Mouse (Mus musculus): Measurements from ENCODE around the gene Myl4.

Myl4 gene

GRCm38 (mm10) chr11:104572091-104572490 lies 21.6 kb downstream of the Myl4 start:
- DNase-seq = no peak

- DNase-seq = no peak
These were observed 22.1 kb downstream of the Myl4 start for GRCm38 (mm10) chr11:104572566-104572965.

- DNase-seq = no peak
These were observed 26.5 kb downstream of the Myl4 start for GRCm38 (mm10) chr11:104576772-104577612.

- no peak for DNase-seq
These were observed 27.6 kb downstream of the Myl4 start for GRCm38 (mm10) chr11:104578074-104578473.

DNA sequence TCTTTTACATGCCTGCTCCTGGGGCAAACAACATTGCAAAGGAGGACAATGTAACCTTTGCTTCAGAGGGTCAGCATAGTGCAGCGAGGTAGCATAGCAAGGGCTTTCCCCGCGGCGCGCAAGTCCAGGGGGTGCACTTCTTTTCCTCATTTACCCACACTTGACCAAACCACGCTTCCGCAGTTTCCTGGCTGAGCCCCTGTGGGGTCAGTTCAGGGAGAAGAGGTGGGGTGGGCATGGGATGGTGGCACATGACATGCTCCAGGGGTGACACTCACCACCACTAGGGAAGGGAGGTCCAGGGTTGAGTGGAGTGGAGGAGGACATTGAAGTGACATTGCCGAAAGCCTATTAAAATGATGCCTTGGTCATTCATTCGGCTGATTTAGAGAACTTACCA lies 28.6 kb downstream of the Myl4 start:
- no peak for DNase-seq

GRCm38 (mm10) chr11:104579575-104579974 lies 29.1 kb downstream of the Myl4 start:
- DNase-seq = no peak

GRCm38 (mm10) chr11:104580091-104580490 lies 29.6 kb downstream of the Myl4 start:
- DNase-seq = no peak

- no peak for DNase-seq
These were observed 30.1 kb downstream of the Myl4 start for GRCm38 (mm10) chr11:104580606-104581005.

DNA sequence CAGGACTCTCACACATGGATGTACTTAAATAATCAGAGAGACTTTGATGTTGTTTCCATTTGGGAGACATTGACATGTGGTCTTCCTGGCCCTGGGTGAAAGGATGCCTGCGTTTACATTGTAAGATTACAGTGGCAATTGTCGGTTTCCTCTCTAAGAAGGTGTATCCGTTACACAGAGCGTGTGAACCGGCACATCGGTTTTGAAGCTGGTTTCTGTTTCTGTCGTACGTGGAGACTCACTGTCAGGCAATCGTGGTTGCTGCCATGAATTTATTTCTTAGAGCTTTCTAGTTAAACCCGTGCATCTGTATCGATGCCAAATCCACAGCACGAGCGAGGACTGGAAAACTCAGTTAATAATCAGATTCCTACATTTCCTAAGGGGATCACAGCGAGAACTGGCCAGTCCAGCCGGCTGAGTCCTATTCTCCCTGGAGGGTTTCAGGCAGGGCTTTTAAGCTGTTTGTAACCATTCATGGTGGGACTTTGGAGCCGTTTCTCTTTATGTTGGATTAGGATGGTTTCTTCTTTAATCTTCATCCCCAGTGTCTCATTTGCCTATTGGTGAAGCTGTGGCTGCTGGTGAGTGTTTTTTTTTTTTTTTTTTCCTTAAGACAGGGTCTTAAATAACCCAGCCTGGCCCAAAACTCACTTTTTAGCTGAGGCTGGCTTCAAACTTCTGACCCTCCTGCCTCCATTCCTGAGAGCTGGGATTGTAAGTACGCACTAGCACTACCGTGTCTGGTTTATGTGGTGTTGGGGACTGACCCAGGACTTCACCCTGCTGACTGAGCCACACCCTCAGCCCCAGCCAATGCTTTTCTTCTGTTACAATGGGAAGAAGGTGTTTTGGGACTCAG lies 31.2 kb downstream of the Myl4 start:
- no peak for DNase-seq

GRCm38 (mm10) chr11:104582308-104582606 lies 31.8 kb downstream of the Myl4 start:
- no peak for DNase-seq

- DNase-seq = no peak
These were observed 32.3 kb downstream of the Myl4 start for GRCm38 (mm10) chr11:104582630-104583364.

GRCm38 (mm10) chr11:104585495-104585894 lies 35.0 kb downstream of the Myl4 start:
- DNase-seq = no peak

DNA sequence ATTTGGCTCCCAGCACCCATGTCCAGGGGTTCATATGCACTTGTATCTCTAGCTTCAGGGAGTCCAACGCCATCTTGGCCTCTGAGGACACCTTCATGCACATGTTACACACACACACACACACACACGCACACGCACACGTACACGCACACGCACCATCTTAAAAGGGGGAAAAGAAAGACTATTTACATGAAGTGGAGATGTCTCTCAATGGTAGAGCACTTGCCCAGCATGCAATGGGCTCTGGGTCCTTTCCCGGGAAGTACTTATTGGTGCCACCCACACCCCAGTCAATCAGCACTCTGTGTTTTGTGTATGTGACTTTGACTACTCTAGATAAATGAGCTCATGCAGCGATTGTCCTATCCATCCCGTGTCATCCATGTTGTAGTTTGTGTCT lies 37.4 kb downstream of the Myl4 start:
- no peak for DNase-seq

DNA sequence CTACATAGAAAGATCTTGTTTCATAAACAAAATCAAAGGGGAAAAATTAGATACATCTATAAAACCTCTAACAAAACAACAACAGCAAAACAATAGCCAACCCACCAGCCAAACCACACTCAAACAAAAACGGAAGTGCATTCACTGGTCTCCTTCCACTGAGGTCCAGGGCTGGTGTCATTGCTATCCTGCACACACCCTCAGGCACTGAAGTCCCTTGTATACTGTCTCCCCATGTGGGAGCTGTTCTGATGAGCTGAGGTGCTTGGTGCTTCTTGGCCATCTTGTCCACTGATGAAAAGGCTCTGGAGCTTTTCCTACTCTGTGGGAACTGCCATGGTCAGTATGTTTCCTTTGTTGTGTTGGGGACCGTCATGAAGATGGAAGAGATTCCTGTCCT lies 38.0 kb downstream of the Myl4 start:
- DNase-seq = no peak

DNA sequence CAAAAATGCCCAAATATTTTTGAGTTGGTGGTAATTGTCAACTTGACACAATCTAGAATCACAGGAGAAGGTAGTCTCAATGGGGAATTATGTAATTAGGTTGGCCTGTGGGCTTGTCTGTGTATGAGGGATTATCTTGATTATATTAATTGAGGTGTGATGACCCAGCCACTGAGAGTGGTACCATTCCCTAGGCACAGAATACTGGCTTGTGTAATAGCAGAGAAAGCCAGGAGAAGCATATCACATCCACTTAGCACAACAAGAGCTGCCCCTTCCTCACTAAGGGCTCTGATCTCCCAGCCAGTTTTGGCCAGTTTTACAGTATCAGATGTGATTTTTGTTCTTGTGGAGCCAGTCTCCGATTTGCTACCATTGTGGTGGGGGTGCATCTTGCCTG lies 39.1 kb downstream of the Myl4 start:
- DNase-seq = no peak

DNA sequence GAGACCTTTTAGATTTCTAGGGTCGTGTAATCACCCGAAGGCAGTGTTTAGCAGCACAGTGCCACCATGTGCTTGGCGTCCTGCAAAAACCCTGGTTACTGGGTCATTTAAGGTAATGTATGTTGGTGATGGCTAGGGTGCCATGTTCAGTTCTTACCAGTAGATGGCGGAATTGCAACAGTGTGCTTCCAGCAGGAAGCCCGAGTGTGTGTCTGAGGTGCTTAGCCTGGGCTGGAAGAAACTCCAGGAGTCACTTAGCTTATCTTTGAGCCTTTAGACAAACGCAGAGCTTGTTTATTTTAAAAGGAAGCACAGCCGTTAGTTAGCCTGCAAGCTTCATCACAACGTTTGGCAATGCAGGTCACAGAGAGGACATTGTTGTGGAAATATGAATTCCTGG lies 39.7 kb downstream of the Myl4 start:
- peak; percentile 75 for DNase-seq

DNA sequence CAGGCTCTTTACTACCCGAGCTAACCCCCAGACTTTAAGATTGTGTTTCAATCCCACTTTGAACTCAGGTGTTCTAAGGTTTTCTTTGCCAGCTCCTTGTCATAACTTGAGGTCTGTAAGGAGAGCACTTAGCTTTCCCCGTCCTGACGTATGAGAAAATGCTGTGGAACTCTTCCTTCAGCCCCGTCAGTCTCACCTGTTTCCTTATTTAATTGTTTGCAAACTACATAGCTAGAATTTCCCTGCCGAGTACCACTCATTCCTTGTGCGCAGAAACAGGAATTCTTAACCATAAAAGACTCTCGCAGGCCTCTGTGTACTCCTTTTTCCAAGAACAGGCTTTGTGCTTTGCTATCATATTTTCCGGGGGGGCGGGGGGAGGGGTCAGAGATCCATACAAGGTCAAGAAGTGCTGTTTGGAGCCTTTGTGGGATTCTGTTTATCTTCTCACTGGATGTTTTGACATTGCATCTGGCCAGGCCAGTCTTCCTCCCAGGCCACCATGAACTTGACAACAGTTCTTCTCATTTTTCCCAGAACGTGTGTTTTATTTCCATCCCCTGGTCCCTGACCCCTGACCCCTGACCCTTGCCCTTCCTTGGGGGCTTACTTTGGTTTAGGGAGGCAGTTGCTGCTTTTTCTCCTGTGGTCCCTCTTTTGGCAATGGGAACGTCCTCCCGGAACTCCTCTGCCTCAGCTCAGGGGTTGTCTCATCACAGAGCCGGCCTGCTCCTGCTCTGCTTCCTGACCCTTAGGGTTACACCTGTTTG lies 41.8 kb downstream of the Myl4 start:
- no peak for DNase-seq

DNA sequence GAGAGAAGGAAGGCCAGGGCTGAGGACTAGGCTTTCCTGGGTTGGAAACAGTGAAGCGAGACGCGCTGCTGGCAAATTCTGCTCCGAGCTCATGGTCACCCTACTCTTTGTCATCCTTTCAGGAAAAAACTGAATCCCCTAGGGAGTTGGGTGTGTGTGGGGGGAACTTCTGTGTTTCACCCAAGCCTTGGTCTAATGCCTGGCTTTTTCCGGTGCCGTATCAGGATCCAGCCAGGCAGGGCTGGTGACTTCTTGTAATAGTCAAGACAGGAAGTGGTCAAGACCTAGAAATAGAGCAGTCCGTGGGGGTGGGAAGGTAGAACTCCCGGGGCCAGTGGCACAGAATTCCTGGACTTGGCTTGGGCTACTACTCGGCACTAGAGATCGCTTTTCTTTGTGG lies 45.9 kb downstream of the Myl4 start:
- no peak for DNase-seq

DNA sequence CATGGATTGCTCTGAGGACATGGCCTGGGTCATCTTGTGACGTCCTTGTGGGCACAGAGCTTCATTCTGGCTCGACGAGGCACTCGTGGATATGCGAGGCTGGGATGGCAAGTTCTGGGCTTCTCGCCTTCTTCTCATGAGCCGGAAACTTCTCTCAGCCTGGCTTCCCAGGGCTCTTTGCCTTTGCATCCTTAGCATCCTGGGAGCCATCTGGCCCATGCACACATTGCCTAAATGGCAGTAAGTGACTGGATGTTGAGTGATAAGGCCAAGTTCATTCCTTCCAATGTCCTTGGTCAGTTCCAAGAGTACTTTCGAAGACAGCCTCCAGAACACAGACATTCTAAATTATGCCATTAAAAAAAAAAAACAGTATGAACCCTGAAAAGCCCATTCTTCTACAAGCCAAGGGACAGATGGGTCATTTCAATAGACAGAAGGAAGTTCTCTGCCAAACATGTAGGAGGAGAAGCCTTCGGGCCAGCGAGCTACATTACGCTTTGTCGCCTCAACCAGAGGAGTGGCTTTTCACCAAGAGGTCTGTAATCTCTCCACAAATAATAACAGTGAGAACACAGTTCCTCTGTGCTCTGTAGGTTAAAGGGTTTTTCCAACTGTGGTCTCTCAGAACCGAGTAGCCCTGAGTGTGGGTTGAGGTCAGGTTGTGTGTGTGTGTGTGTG lies 48.9 kb downstream of the Myl4 start:
- DNase-seq = no peak

DNA sequence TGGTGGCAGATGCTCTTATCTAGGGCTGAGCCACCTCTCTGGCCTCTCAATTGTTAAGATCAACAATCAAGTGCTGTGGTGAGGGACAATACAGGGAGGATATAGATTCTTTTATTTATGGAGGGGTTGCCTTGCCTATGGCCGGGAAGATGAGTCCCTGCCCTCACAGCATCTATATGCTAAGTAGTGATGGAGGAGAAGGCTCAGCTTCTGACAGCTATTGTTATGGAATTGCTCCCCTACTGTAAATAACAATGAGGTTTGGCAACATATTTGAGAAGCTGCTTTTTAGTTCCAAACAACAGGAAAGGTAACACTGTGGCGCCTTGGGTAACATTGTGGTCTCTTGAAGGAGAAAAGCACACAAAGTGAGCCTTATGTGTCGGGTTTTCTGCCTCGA lies 50.2 kb downstream of the Myl4 start:
- no peak for DNase-seq

DNA sequence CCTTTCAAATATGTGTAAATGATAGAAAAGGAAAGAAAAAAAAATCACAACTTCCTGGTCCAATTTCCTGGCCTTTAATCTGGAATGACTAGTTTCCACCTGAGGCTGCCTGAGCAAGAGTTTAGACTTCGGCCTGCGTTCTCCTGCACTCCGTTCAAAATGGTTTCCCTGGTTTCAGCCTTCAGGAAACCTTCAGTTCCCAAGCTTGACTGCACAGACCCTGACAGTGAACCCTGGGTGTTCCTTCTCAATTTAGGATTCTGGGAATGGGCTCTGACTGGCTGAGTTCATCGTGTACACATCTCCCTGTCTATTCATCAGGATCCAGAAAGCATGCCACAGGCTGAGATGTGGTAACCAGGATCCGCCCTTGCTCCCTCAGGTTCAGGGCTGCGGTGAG lies 53.7 kb downstream of the Myl4 start:
- no peak for DNase-seq

All from right cerebral cortex, postnatal 4 days (tissue).